Comparison of ENCODE assay signal across 28 mouse cellular contexts in genomic region chr3:145099291-145099690, GRCm38 (mm10). TPM values are rescaled to one million over a fixed set of nuclear protein-coding genes. Genes with fewer than 3 reads are reported as not detected.
A peak's percentile ranks its signal among the peaks of the same experiment; 100 is the strongest.
DNase-seq lines count a peak whose midpoint lies in the region; ATAC-seq lines count a peak whose summit lies in the region.
"Had no signal": no experiment of that assay in that cellular context is flagged by ENCODE, and none has a peak within 500 bp of the region (broad histone marks: within the 10 kb centered on the region; RNA-seq: fewer than 3 reads in every experiment).

TSS of gene Clca2 (minus strand) at chr3:145099443.

- no peak within 1 kb of the TSS for H3K9ac ChIP-seq in kidney, embryonic 15.5 days
- H3K9ac ChIP-seq in stomach, embryonic 14.5 days (replicated peaks; ENCODE audit: low read depth, low read length) = no peak within 1 kb of the TSS
- H3K9ac ChIP-seq: liver, embryonic 13.5 days; lung, embryonic 14.5 days; neural tube, embryonic 15.5 days had no signal

- no peaks in the 10 kb centered on the region for H3K9me3 ChIP-seq in kidney, embryonic 15.5 days (replicated peaks)
- H3K9me3 ChIP-seq in stomach, embryonic 14.5 days (ENCODE audit: control insufficient read depth, low read depth, low read length) = no peaks in the 10 kb centered on the region
- H3K9me3 ChIP-seq: embryonic facial prominence, embryonic 10.5 days; forebrain, embryonic 10.5 days; hindbrain, embryonic 10.5 days; liver, embryonic 13.5 days; midbrain, embryonic 10.5 days; neural tube, embryonic 15.5 days had no signal

- no peaks in the 10 kb centered on the region for H3K36me3 ChIP-seq in kidney, embryonic 15.5 days
- H3K36me3 ChIP-seq in stomach, embryonic 14.5 days (ENCODE audit: control insufficient read depth, insufficient read depth, low read length) = no peaks in the 10 kb centered on the region
- H3K36me3 ChIP-seq: embryonic facial prominence, embryonic 10.5 days; forebrain, embryonic 10.5 days; hindbrain, embryonic 10.5 days; liver, embryonic 13.5 days; midbrain, embryonic 10.5 days; neural tube, embryonic 15.5 days had no signal

- no peaks in the 10 kb centered on the region for H3K4me1 ChIP-seq in kidney, embryonic 15.5 days
- 0 out of 2 replicates have a peak, but pooled peaks cover 9% of the 10 kb centered on the region for H3K4me1 ChIP-seq in stomach, embryonic 14.5 days (ENCODE audit: control insufficient read depth, insufficient read depth, low read length)
- H3K4me1 ChIP-seq: forebrain, embryonic 10.5 days; hindbrain, embryonic 10.5 days; liver, embryonic 13.5 days; midbrain, embryonic 10.5 days; neural tube, embryonic 15.5 days had no signal

- H3K4me2 ChIP-seq in kidney, embryonic 15.5 days = no peak within 1 kb of the TSS
- no peak within 1 kb of the TSS for H3K4me2 ChIP-seq in stomach, embryonic 14.5 days (replicated peaks; ENCODE audit: low read depth, low read length)
- H3K4me2 ChIP-seq: liver, embryonic 13.5 days; lung, embryonic 14.5 days; neural tube, embryonic 15.5 days had no signal

- 0 out of 2 replicates have a peak, but pooled peaks have one; percentile 58 for ATAC-seq in kidney, embryonic 15.5 days (replicated peaks; ENCODE audit: low FRiP score)
- no peak for ATAC-seq in stomach, embryonic 14.5 days (ENCODE audit: insufficient number of reproducible peaks, insufficient read depth, low FRiP score, low read depth)
- ATAC-seq: forebrain, embryonic 16.5 days; hindbrain, embryonic 16.5 days; intestine, postnatal 0 days had no signal

- intact Hi-C loops in heart, postnatal 10 days (cut with DNase I) = no loop called here

- WGBS in kidney, embryonic 15.5 days = 49% methylated on average over 6 of the region's 6 CpGs
- WGBS in stomach, embryonic 14.5 days = 70% methylated on average over 6 of the region's 6 CpGs

- H3K27me3 ChIP-seq in kidney, embryonic 15.5 days = no peaks in the 10 kb centered on the region
- H3K27me3 ChIP-seq in stomach, embryonic 14.5 days (ENCODE audit: control insufficient read depth, insufficient read depth, low read length) = no peaks in the 10 kb centered on the region
- H3K27me3 ChIP-seq: liver, embryonic 13.5 days; neural tube, embryonic 15.5 days had no signal

- no peak within 1 kb of the TSS for H3K27ac ChIP-seq in kidney, embryonic 15.5 days
- H3K27ac ChIP-seq in stomach, embryonic 14.5 days (ENCODE audit: low read length) = peak within 1 kb of the TSS; percentile 15; the same call in 1 of the 2 replicates
- H3K27ac ChIP-seq: embryonic facial prominence, embryonic 10.5 days; forebrain, embryonic 10.5 days; hindbrain, embryonic 10.5 days; liver, embryonic 13.5 days; macrophage; midbrain, embryonic 10.5 days; neural tube, embryonic 15.5 days had no signal

- peak; percentile 89 for DNase-seq in heart, adult 11 months
- no peak for DNase-seq in heart, postnatal 10 days
- DNase-seq in kidney, adult 18-20 months = no peak
- peak; percentile 51 for DNase-seq in adipocyte (ENCODE audit: low spot score)
- DNase-seq in retina, embryonic 14.5 days (ENCODE audit: low spot score) = no peak
- DNase-seq in embryo, embryonic 9.5 days (ENCODE audit: extremely low spot score) = no peak
- DNase-seq: adrenal gland, postnatal 36 days; cerebellum, adult 11 months; cerebellum, adult 9-11 months; kidney, postnatal 4 days; liver, embryonic 13.5 days; thymus, postnatal 36 days had no signal

- no peak within 1 kb of the TSS for H3K4me3 ChIP-seq in kidney, embryonic 15.5 days (replicated peaks)
- no peak within 1 kb of the TSS for H3K4me3 ChIP-seq in stomach, embryonic 14.5 days (ENCODE audit: low read depth, low read length)
- H3K4me3 ChIP-seq: embryonic facial prominence, embryonic 10.5 days; forebrain, embryonic 10.5 days; hindbrain, embryonic 10.5 days; liver, embryonic 13.5 days; midbrain, embryonic 10.5 days; neural tube, embryonic 15.5 days had no signal

RNA-seq across cellular contexts. Expression of gene Clca2, which starts in this region (rescaled TPM):
- total RNA-seq in heart, postnatal 10 days (2021) = under 1 TPM; 0.10 to 0.15 TPM
- 0.32 and 0.41 TPM in 2 replicates for polyA plus RNA-seq in kidney, embryonic 15.5 days (2015; fragmentation: Nextera tagmentation; extraction: Ambion mirVana)
- 1.2 and 1.4 TPM in 2 replicates for polyA plus RNA-seq in stomach, embryonic 14.5 days (2014; fragmentation: Nextera tagmentation; extraction: Ambion mirVana)
- total RNA-seq: common myeloid progenitor, adult 5-6 weeks; ES-E14; left cerebral cortex, adult 18-20 months; left cerebral cortex, postnatal 36 days had no signal
- polyA plus RNA-seq: hindbrain, embryonic 16.5 days; liver, embryonic 13.5 days; macrophage; neural tube, embryonic 15.5 days had no signal

Comparison
In these comparisons a context has a peak if more than half of its experiments do, and no peak if none do; other contexts are left out.
1. DNase-seq: peak in heart, adult 11 months (single experiment) and adipocyte (single experiment); none in heart, postnatal 10 days (0 of 2), kidney, adult 18-20 months (single experiment), retina, embryonic 14.5 days (single experiment) and embryo, embryonic 9.5 days (single experiment).
2. Peak in ATAC-seq in kidney, embryonic 15.5 days; RNA of the gene not detected or under 1 TPM.